7 mouse cellular contexts compared by ENCODE assay signal in genomic region chr2:129873489-129873888, GRCm38 (mm10).
DNase-seq lines count a peak whose midpoint lies in the region; ATAC-seq and TF ChIP-seq lines count a peak whose summit lies in the region.

No protein-coding gene starts in this region.

- no peaks in the 10 kb centered on the region for H3K27me3 ChIP-seq in hindbrain, postnatal 0 days (ENCODE audit: insufficient read depth, low read length)
- no peaks in the 10 kb centered on the region for H3K27me3 ChIP-seq in midbrain, embryonic 11.5 days (ENCODE audit: control insufficient read depth, insufficient read depth, low read length)

- H3K4me2 ChIP-seq in hindbrain, postnatal 0 days (ENCODE audit: low read depth, low read length): no peak overlapping the region
- no peak overlapping the region for H3K4me2 ChIP-seq in midbrain, embryonic 11.5 days

- H3K4me3 ChIP-seq in hindbrain, postnatal 0 days (ENCODE audit: low read length): no peak overlapping the region
- no peak overlapping the region for H3K4me3 ChIP-seq in left cerebral cortex, adult 2 months
- H3K4me3 ChIP-seq in midbrain, embryonic 11.5 days (ENCODE audit: low read depth, low read length): no peak overlapping the region

- 2% methylated on average over 5 of the region's 5 CpGs for WGBS in hindbrain, postnatal 0 days
- 8% methylated on average over 5 of the region's 5 CpGs for WGBS in midbrain, embryonic 11.5 days

- no peaks in the 10 kb centered on the region for H3K4me1 ChIP-seq in hindbrain, postnatal 0 days (ENCODE audit: insufficient read depth, low read length)
- no peaks in the 10 kb centered on the region for H3K4me1 ChIP-seq in midbrain, embryonic 11.5 days (ENCODE audit: control insufficient read depth, insufficient read depth, low read length)

- intact Hi-C loops in left cerebral cortex, adult 2 months (cut with DNase I): loop anchor here (1.0 to 5.0 kb wide), 4 partner anchors 72 to 371 kb away; no protein-coding TSS in a partner anchor

- TF ChIP-seq CTCF in hindbrain, postnatal 0 days (IDR thresholded peaks at IDR 0.05; ENCODE audit: low read depth): peak; percentile 97
- TF ChIP-seq CTCF in left cerebral cortex, adult 2 months (IDR thresholded peaks at IDR 0.05): peak; percentile 98

- no peak overlapping the region for H3K27ac ChIP-seq in hindbrain, postnatal 0 days
- no peak overlapping the region for H3K27ac ChIP-seq in left cerebral cortex, adult 2 months
- no peak overlapping the region for H3K27ac ChIP-seq in midbrain, embryonic 11.5 days (ENCODE audit: low read depth, low read length)

- peak; percentile 84 for ATAC-seq in hindbrain, postnatal 0 days
- peak; percentile 46; the same call in 1 of the 2 replicates for ATAC-seq in midbrain, embryonic 11.5 days (ENCODE audit: low FRiP score)

- no peak overlapping the region for H3K9ac ChIP-seq in hindbrain, postnatal 0 days (replicated peaks; ENCODE audit: low read length)
- no peak overlapping the region for H3K9ac ChIP-seq in midbrain, embryonic 11.5 days (ENCODE audit: low read length)

- H3K9me3 ChIP-seq in hindbrain, postnatal 0 days (ENCODE audit: low read length): no peaks in the 10 kb centered on the region
- H3K9me3 ChIP-seq in midbrain, embryonic 11.5 days (ENCODE audit: control insufficient read depth, low read length): no peaks in the 10 kb centered on the region

- H3K36me3 ChIP-seq in hindbrain, postnatal 0 days (ENCODE audit: insufficient read depth, low read length): no peaks in the 10 kb centered on the region
- H3K36me3 ChIP-seq in midbrain, embryonic 11.5 days (ENCODE audit: control insufficient read depth, insufficient read depth, low read length): no peaks in the 10 kb centered on the region

- peak; percentile 47 for DNase-seq in WW6 (ENCODE audit: low read depth, low spot score)
- peak; percentile 95 for DNase-seq in cerebellum, adult 8-10 months
- DNase-seq in frontal cortex, postnatal 10 days (ENCODE audit: low spot score in 2 of 2): peak; percentile 73 to 80
- peak; percentile 90 for DNase-seq in hindbrain, postnatal 0 days (ENCODE audit: low spot score)
- DNase-seq in left cerebral cortex, adult 2 months (ENCODE audit: extremely low spot score in 1 of 2, low spot score in 2 of 2): peak; percentile 81 to 91
- peak; percentile 98 for DNase-seq in midbrain, embryonic 11.5 days (ENCODE audit: low spot score, missing footprints)
- peak; percentile 91 for DNase-seq in right cerebral cortex, postnatal 4 days

Comparison
In these comparisons a context has a peak if more than half of its experiments do, and no peak if none do; other contexts are left out.
1. DNase-seq: peak in every context shown above with its lines; median percentile 98 in midbrain, embryonic 11.5 days; 95 in cerebellum, adult 8-10 months; 91 in right cerebral cortex, postnatal 4 days; 90 in hindbrain, postnatal 0 days; 86 in left cerebral cortex, adult 2 months; 76 in frontal cortex, postnatal 10 days; 47 in WW6.